Mouse (Mus musculus) erythroblast, embryonic 14.5 days (primary cell): Measurements from ENCODE around the gene Il17a. TPM values are rescaled to one million over a fixed set of nuclear protein-coding genes. Genes with fewer than 3 reads are reported as not detected.
"Not testable (repeated sequence)": the region's sequence is repeated elsewhere in the genome, so short reads cannot be mapped to it uniquely, and the experiment has no call there.

Experiments used
- H3K27me3 ChIP-seq: 2 replicates; pipeline ENCODE4 v1.6.1; 2012; ENCODE audit warnings: inconsistent platforms; ENCODE audit not compliant: control insufficient read depth
- H3K36me3 ChIP-seq: 2 replicates; pipeline ENCODE4 v1.6.1; 2012; ENCODE audit warnings: mild to moderate bottlenecking, inconsistent platforms; ENCODE audit not compliant: control insufficient read depth
- H3K4me1 ChIP-seq: 2 replicates; pipeline ENCODE4 v1.6.1; 2012; ENCODE audit warnings: inconsistent platforms; ENCODE audit not compliant: control insufficient read depth
- H3K4me3 ChIP-seq: replicated peaks from 2 replicates; pipeline ENCODE3; 2012; ENCODE audit warnings: moderate library complexity, mild to moderate bottlenecking, inconsistent platforms
- H3K9me3 ChIP-seq: 2 replicates; pipeline ENCODE4 v1.6.1; 2012; ENCODE audit warnings: low read length, inconsistent platforms, mixed read lengths; ENCODE audit not compliant: control insufficient read depth
- GATA1 ChIP-seq: IDR thresholded peaks from 2 replicates; pipeline ENCODE4 v1.6.1; 2012; ENCODE audit warnings: low read length, inconsistent platforms, mixed read lengths
- TAL1 ChIP-seq: IDR thresholded peaks from 3 replicates; pipeline ENCODE4 v1.6.1; 2012; ENCODE audit warnings: low read length, inconsistent platforms, mixed read lengths
- polyA plus RNA-seq: library from polyadenylated mRNA; stranded (reverse); fragments of >175 nt; gene quantifications from 2 replicates; pipeline ENCODE4 v1.2.3, GENCODE M21; 2012

Gene Il17a
- polyA plus RNA-seq, 1 experiment: not detected

GRCm38 (mm10) chr1:20736572-20736971 is 5.9 kb downstream of the Il17a start:
- H3K36me3 ChIP-seq: no peaks in the 10 kb centered on the region
- H3K27me3 ChIP-seq: no peaks in the 10 kb centered on the region
- no peak overlapping the region for H3K4me3 ChIP-seq
- no peaks in the 10 kb centered on the region for H3K4me1 ChIP-seq
- no peak for TF ChIP-seq TAL1
- no peak for TF ChIP-seq GATA1
- no peaks in the 10 kb centered on the region for H3K9me3 ChIP-seq

DNA sequence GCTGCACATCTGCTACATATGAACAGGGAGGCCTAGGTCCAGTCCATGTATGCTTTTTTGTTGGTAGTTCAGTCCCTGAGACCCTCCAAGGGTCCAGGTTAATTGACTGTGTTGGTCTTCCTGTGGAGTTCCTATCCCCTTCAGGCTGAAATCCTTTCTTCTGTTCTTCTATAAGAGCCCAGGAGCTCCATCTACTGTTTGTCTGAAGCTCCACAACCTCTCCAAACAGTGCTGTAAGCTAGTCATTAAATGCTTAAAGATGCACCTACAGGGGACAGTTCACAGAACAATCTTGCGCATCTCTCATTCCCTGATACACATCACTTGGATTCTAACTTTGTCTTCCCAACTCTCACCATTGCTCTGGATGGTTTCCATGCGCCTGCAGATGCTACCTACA is 7.8 kb downstream of the Il17a start:
- Histone ChIP-seq H3K36me3 (no peaks in the 10 kb centered on the region), H3K4me1 (no peaks in the 10 kb centered on the region), H3K9me3 (no peaks in the 10 kb centered on the region), H3K4me3 (no peak overlapping the region), H3K27me3 (no peaks in the 10 kb centered on the region)
- TF ChIP-seq GATA1 (no peak), TAL1 (no peak)

- TF ChIP-seq GATA1 (no peak), TAL1 (no peak)
- Histone ChIP-seq H3K4me3 (no peak overlapping the region), H3K36me3 (no peaks in the 10 kb centered on the region), H3K9me3 (no peaks in the 10 kb centered on the region), H3K27me3 (0 out of 2 replicates have a peak, but pooled peaks cover 2% of the 10 kb centered on the region), H3K4me1 (no peaks in the 10 kb centered on the region)
Measured at GRCm38 (mm10) chr1:20740496-20740998, 9.8 kb downstream of the Il17a start.

GRCm38 (mm10) chr1:20754439-20754838 is 23.7 kb downstream of the Il17a start:
- Histone ChIP-seq H3K9me3 (no peaks in the 10 kb centered on the region), H3K36me3 (no peaks in the 10 kb centered on the region), H3K27me3 (no peaks in the 10 kb centered on the region), H3K4me3 (no peak overlapping the region), H3K4me1 (no peaks in the 10 kb centered on the region)
- no peak for TF ChIP-seq GATA1
- TF ChIP-seq TAL1: no peak

DNA sequence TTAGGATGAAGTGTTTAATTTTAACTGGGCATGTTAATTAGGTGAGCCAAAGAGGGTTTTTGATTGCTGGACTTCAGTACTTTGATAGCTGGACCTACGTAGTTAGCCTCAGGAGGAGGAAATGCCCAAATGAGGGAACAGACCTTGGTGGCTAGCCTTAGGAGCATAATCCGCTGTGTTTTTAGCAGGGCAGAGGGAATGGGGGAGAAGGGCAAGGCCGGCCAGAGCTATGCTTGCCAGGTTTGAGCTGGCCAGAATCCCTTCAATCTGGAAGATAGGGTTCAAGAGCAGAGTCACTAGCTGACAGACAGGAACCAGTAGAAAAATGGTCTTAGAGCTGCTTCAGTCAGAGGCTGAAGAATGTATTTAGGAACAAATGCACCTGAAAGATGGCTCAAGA is 26.9 kb downstream of the Il17a start:
- no peak for TF ChIP-seq GATA1
- no peak for TF ChIP-seq TAL1
- H3K9me3 ChIP-seq: no peaks in the 10 kb centered on the region
- no peak overlapping the region for H3K4me3 ChIP-seq

GRCm38 (mm10) chr1:20759799-20760198 is 29.1 kb downstream of the Il17a start:
- Histone ChIP-seq H3K36me3 (no peaks in the 10 kb centered on the region), H3K4me3 (no peak overlapping the region), H3K27me3 (no peaks in the 10 kb centered on the region), H3K4me1 (no peaks in the 10 kb centered on the region), H3K9me3 (no peaks in the 10 kb centered on the region)
- TF ChIP-seq GATA1: no peak
- TF ChIP-seq TAL1: no peak

More for the DNA sequence above, 26.9 kb downstream of the Il17a start:
- H3K4me1 ChIP-seq: no peaks in the 10 kb centered on the region
- no peaks in the 10 kb centered on the region for H3K27me3 ChIP-seq
- no peaks in the 10 kb centered on the region for H3K36me3 ChIP-seq

DNA sequence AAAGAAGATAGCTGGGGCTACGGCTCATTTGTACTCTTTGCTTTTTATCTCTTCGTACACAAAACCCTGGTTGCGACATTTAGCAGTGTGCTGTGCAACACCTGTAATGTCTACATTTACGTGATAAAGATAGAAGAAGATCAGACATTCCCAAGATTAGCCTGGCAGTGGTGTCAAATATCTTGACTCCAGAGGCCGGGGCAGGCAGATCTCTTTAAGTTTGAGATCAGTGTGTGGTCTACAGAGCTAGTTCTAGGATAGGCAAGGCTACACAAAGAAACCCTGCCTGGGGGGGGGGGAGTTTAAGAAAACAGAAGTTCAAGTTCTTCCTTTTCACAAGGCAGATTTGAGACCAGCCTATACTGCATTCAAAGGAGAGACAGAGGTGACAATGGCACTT is 29.6 kb downstream of the Il17a start:
- Histone ChIP-seq H3K36me3 (no peaks in the 10 kb centered on the region), H3K4me3 (no peak overlapping the region), H3K27me3 (no peaks in the 10 kb centered on the region), H3K4me1 (no peaks in the 10 kb centered on the region), H3K9me3 (no peaks in the 10 kb centered on the region)
- TF ChIP-seq GATA1 (no peak), TAL1 (no peak)

- Histone ChIP-seq H3K36me3 (no peaks in the 10 kb centered on the region), H3K4me3 (no peak overlapping the region), H3K4me1 (no peaks in the 10 kb centered on the region), H3K27me3 (no peaks in the 10 kb centered on the region), H3K9me3 (no peaks in the 10 kb centered on the region)
- TF ChIP-seq TAL1 (no peak), GATA1 (no peak)
Measured at GRCm38 (mm10) chr1:20761411-20761810, 30.7 kb downstream of the Il17a start.

- H3K9me3 ChIP-seq: no peaks in the 10 kb centered on the region
- no peaks in the 10 kb centered on the region for H3K27me3 ChIP-seq
- no peak overlapping the region for H3K4me3 ChIP-seq
- no peaks in the 10 kb centered on the region for H3K4me1 ChIP-seq
- no peak for TF ChIP-seq TAL1
- no peak for TF ChIP-seq GATA1
- no peaks in the 10 kb centered on the region for H3K36me3 ChIP-seq
Measured at GRCm38 (mm10) chr1:20766526-20766925, 35.8 kb downstream of the Il17a start.

DNA sequence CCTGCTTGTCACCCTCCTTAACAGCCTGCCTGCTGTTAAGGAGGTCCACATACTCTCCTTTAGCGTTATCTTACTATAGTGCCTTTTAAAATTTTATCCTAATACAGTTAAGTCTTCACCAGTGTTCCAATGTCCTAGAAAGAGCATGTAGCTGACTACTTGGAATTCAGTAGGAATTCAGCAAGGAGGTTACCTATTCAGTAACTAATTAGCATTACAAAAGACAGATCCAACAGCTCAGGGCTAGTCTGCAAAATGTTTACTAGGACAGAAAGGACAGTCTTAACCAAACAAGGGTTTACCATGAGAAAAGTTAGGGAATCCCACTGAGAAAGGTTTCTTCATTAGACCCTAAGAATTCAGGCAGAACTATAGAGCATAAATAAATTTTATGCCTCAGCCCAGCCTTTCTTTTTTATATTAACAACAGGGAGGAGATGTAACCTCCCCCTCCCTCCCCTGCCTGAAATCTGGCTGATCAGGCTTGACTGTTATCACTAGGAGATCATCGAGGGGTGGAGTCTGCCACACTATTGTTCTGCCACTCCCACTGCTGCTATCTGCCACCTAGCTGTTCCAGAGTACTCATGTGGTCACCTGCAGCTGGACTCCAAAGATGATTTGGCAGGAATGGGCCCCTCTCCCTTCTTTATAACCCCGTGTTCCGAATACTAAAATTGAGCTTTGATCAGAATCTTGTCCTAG is 43.5 kb downstream of the Il17a start:
- H3K9me3 ChIP-seq, H3K4me1 ChIP-seq, H3K4me3 ChIP-seq, H3K27me3 ChIP-seq, H3K36me3 ChIP-seq: not testable (repeated sequence)
